ENCODE assay signal across 8 mouse cellular contexts in the genomic region with DNA sequence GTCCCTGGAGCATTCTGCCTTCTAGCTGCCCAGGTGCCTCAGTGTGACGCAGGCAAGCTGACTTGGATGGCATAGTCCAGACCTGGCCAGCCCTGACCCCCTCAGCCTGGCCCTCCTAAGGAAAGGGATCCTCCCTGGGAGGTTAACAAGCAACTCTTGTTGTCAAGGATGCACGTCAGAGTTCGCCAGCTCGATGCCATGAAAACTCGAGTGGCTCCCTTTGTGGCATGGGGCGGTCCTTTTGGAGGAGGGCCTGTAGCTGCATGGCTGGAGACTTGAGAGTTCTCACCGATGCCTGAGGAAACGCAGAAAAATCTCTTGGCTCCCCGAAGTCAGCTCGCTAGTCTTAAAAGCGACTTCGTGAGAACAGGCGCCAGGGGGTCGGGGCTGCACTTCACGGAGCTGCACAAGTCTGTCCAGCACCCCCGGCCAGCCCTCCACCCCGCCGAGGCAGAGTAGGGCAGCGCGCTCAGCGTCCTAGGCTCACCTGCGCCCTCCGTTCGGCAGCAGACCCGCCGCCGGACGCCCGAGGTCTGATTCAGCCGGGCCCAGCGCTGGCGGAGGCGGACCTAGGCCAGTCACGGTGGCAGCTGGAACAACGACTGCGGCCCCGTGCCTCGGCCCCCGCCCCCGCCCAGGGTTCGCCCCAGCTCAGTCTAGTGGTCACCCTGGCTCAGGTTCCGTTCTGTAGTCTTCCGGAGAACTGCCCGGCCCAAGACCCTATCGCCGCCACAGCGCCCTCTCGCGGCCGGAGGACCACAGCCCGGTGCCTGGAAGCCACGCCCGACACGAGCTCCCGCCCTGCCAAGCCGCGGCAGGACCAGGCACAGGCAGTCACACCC. TPM values are rescaled to one million over a fixed set of nuclear protein-coding genes. Genes with fewer than 3 reads are reported as not detected.
DNase-seq lines count a peak whose midpoint lies in the region; ATAC-seq and TF ChIP-seq lines count a peak whose summit lies in the region.

Inpp5e (minus strand) TSS at position 689 of the 842 bp plus-strand sequence.

- peak within 1 kb of the TSS; percentile 90 for H3ac ChIP-seq in C2C12 (ENCODE audit: control insufficient read depth, insufficient read length, low read depth)

- H3K4me2 ChIP-seq in heart, embryonic 12.5 days, result peak within 1 kb of the TSS; percentile 98
- H3K4me2 ChIP-seq in kidney, postnatal 0 days (ENCODE audit: low read length), result peak within 1 kb of the TSS; percentile 76
- H3K4me2 ChIP-seq in liver, embryonic 11.5 days, result peak within 1 kb of the TSS; percentile 99
- H3K4me2 ChIP-seq in stomach, embryonic 14.5 days (replicated peaks; ENCODE audit: low read depth, low read length), result peak within 1 kb of the TSS; percentile 93

- peak; percentile 99 for TF ChIP-seq CTCF in C2C12 (IDR thresholded peaks at IDR 0.05; ENCODE audit: control insufficient read depth, insufficient read depth, insufficient read length)
- peak; percentile 97 for TF ChIP-seq CTCF in brain, embryonic 14.5 days (IDR thresholded peaks at IDR 0.05; ENCODE audit: borderline replicate concordance, extremely low read depth, insufficient read depth, insufficient read length)
- TF ChIP-seq CTCF in kidney, postnatal 0 days (IDR thresholded peaks at IDR 0.05; ENCODE audit: low read depth), result peak; percentile 98

- H3K4me3 ChIP-seq in C2C12 (ENCODE audit: insufficient read depth, poor library complexity, severe bottlenecking), result peak within 1 kb of the TSS; percentile 75
- peak within 1 kb of the TSS; percentile 83 for H3K4me3 ChIP-seq in erythroblast, embryonic 14.5 days (replicated peaks)
- H3K4me3 ChIP-seq in heart, embryonic 12.5 days, result peak within 1 kb of the TSS; percentile 88
- peak within 1 kb of the TSS; percentile 69 for H3K4me3 ChIP-seq in kidney, postnatal 0 days (replicated peaks; ENCODE audit: low read depth, low read length)
- peak within 1 kb of the TSS; percentile 94 for H3K4me3 ChIP-seq in liver, embryonic 11.5 days (ENCODE audit: low read depth, low read length)
- H3K4me3 ChIP-seq in stomach, embryonic 14.5 days (ENCODE audit: low read depth, low read length), result peak within 1 kb of the TSS; percentile 94

- peak within 1 kb of the TSS; percentile 63 for H3K27ac ChIP-seq in heart, embryonic 12.5 days (ENCODE audit: poor library complexity, severe bottlenecking)
- H3K27ac ChIP-seq in kidney, postnatal 0 days, result peak within 1 kb of the TSS; percentile 85
- H3K27ac ChIP-seq in liver, embryonic 11.5 days (ENCODE audit: low read depth, low read length), result peak within 1 kb of the TSS; percentile 78
- H3K27ac ChIP-seq in stomach, embryonic 14.5 days (ENCODE audit: low read length), result peak within 1 kb of the TSS; percentile 71; the same call in 1 of the 2 replicates

- peak; percentile 96 for DNase-seq in brain, embryonic 14.5 days (ENCODE audit: low read depth)
- DNase-seq in kidney, postnatal 0 days (ENCODE audit: low spot score), result peak; percentile 96
- DNase-seq in liver, embryonic 11.5 days (ENCODE audit: low spot score), result peak; percentile 100
- peak; percentile 94 for DNase-seq in naive thymus-derived CD4-positive, alpha-beta T cell, adult 2 months (ENCODE audit: low read depth)

- H3K79me2 ChIP-seq in C2C12 (ENCODE audit: control insufficient read depth, insufficient read depth), result peaks cover 42% of the 10 kb centered on the region

- H3K36me3 ChIP-seq in C2C12 (ENCODE audit: control insufficient read depth, insufficient read depth), result peaks cover 23% of the 10 kb centered on the region
- H3K36me3 ChIP-seq in erythroblast, embryonic 14.5 days (ENCODE audit: control insufficient read depth), result peaks cover 66% of the 10 kb centered on the region
- peaks cover 42% of the 10 kb centered on the region for H3K36me3 ChIP-seq in heart, embryonic 12.5 days
- H3K36me3 ChIP-seq in kidney, postnatal 0 days (ENCODE audit: insufficient read depth, low read length), result peaks cover 32% of the 10 kb centered on the region
- H3K36me3 ChIP-seq in liver, embryonic 11.5 days (ENCODE audit: control insufficient read depth, insufficient read depth, low read length), result peaks cover 30% of the 10 kb centered on the region
- H3K36me3 ChIP-seq in stomach, embryonic 14.5 days (ENCODE audit: control insufficient read depth, insufficient read depth, low read length), result peaks cover 18% of the 10 kb centered on the region

- peak within 1 kb of the TSS; percentile 95 for H3K9ac ChIP-seq in heart, embryonic 12.5 days
- H3K9ac ChIP-seq in kidney, postnatal 0 days (ENCODE audit: low read depth, low read length), result peak within 1 kb of the TSS; percentile 92
- peak within 1 kb of the TSS; percentile 94 for H3K9ac ChIP-seq in liver, embryonic 11.5 days (ENCODE audit: low read depth, low read length)
- H3K9ac ChIP-seq in stomach, embryonic 14.5 days (replicated peaks; ENCODE audit: low read depth, low read length), result peak within 1 kb of the TSS; percentile 82

- peaks cover 54% of the 10 kb centered on the region for H3K4me1 ChIP-seq in erythroblast, embryonic 14.5 days (ENCODE audit: control insufficient read depth)
- H3K4me1 ChIP-seq in heart, embryonic 12.5 days (replicated peaks), result peaks cover 38% of the 10 kb centered on the region
- peaks cover 22% of the 10 kb centered on the region for H3K4me1 ChIP-seq in kidney, postnatal 0 days (replicated peaks; ENCODE audit: insufficient read depth, low read length)
- peaks cover 30% of the 10 kb centered on the region for H3K4me1 ChIP-seq in liver, embryonic 11.5 days (replicated peaks; ENCODE audit: control insufficient read depth, insufficient read depth, low read length)
- peaks cover 15% of the 10 kb centered on the region for H3K4me1 ChIP-seq in stomach, embryonic 14.5 days (ENCODE audit: control insufficient read depth, insufficient read depth, low read length)

- H3K9me3 ChIP-seq in erythroblast, embryonic 14.5 days (ENCODE audit: control insufficient read depth, low read length), result no peaks in the 10 kb centered on the region
- H3K9me3 ChIP-seq in heart, embryonic 12.5 days (replicated peaks), result no peaks in the 10 kb centered on the region
- no peaks in the 10 kb centered on the region for H3K9me3 ChIP-seq in kidney, postnatal 0 days (replicated peaks; ENCODE audit: low read length)
- H3K9me3 ChIP-seq in liver, embryonic 11.5 days (ENCODE audit: control insufficient read depth, low read length), result no peaks in the 10 kb centered on the region
- no peaks in the 10 kb centered on the region for H3K9me3 ChIP-seq in stomach, embryonic 14.5 days (ENCODE audit: control insufficient read depth, low read depth, low read length)

- H3K27me3 ChIP-seq in C2C12 (ENCODE audit: control insufficient read depth, insufficient read depth, insufficient read length), result no peaks in the 10 kb centered on the region
- H3K27me3 ChIP-seq in erythroblast, embryonic 14.5 days (ENCODE audit: control insufficient read depth), result no peaks in the 10 kb centered on the region
- H3K27me3 ChIP-seq in heart, embryonic 12.5 days (replicated peaks), result no peaks in the 10 kb centered on the region
- no peaks in the 10 kb centered on the region for H3K27me3 ChIP-seq in kidney, postnatal 0 days (ENCODE audit: insufficient read depth, low read length)
- no peaks in the 10 kb centered on the region for H3K27me3 ChIP-seq in liver, embryonic 11.5 days (replicated peaks; ENCODE audit: control insufficient read depth, insufficient read depth, low read length)
- H3K27me3 ChIP-seq in stomach, embryonic 14.5 days (ENCODE audit: control insufficient read depth, insufficient read depth, low read length), result no peaks in the 10 kb centered on the region

- under 1% methylated on average over 57 of the region's 57 CpGs for WGBS in heart, embryonic 12.5 days
- 1% methylated on average over 57 of the region's 57 CpGs for WGBS in kidney, postnatal 0 days
- 1% methylated on average over 57 of the region's 57 CpGs for WGBS in liver, embryonic 11.5 days
- under 1% methylated on average over 57 of the region's 57 CpGs for WGBS in stomach, embryonic 14.5 days

- ATAC-seq in heart, embryonic 12.5 days (ENCODE audit: insufficient number of reproducible peaks, low FRiP score), result peak; percentile 95
- ATAC-seq in kidney, postnatal 0 days (replicated peaks; ENCODE audit: low FRiP score, low read depth), result peak; percentile 91
- ATAC-seq in liver, embryonic 11.5 days (replicated peaks; ENCODE audit: low FRiP score), result peak; percentile 95
- ATAC-seq in stomach, embryonic 14.5 days (ENCODE audit: insufficient number of reproducible peaks, insufficient read depth, low FRiP score, low read depth), result peak; percentile 95

- H3K79me3 ChIP-seq in C2C12 (ENCODE audit: low read depth), result peaks cover 11% of the 10 kb centered on the region

- TF ChIP-seq POLR2A in brain, embryonic 14.5 days (IDR thresholded peaks at IDR 0.05; ENCODE audit: borderline replicate concordance, extremely low read depth, insufficient read depth, insufficient read length, poor library complexity, severe bottlenecking), result peak; percentile 48; the same call in 1 of the 2 replicates

TF ChIP-seq in C2C12, 6 proteins besides CTCF, POLR2A, EP300 and RAD21:
- TF ChIP-seq MAX (IDR thresholded peaks at IDR 0.05), result no peak
- TF ChIP-seq FOSL1 (IDR thresholded peaks at IDR 0.05; ENCODE audit: insufficient read depth, low read length, poor library complexity, severe bottlenecking), result no peak
- TF ChIP-seq MYOG (IDR thresholded peaks at IDR 0.05; ENCODE audit: control insufficient read depth, extremely low read depth, insufficient read length), result no peak
- TF ChIP-seq USF1 (IDR thresholded peaks at IDR 0.05; ENCODE audit: low read depth), result no peak
- no peak for TF ChIP-seq MYOD1 (IDR thresholded peaks at IDR 0.05; ENCODE audit: control insufficient read depth, insufficient read length, low read depth)
- TF ChIP-seq CEBPB (IDR thresholded peaks at IDR 0.05; ENCODE audit: low read depth), result no peak

RNA-seq across cellular contexts. Expression of gene Inpp5e, which starts in this region (rescaled TPM):
- 8.3 TPM for polyA plus RNA-seq in C2C12 (2012; fragmentation: generic; extraction: Trizol)
- 39.4 and 44.8 TPM in 2 replicates for polyA plus RNA-seq in brain, embryonic 14.5 days (2012; rRNA removed)
- polyA plus RNA-seq in erythroblast, embryonic 14.5 days (2012), result 0.75 and 0.98 TPM in 2 replicates
- polyA plus RNA-seq in heart, embryonic 12.5 days (2016; fragmentation: Nextera tagmentation; extraction: Ambion mirVana), result 17.7 and 19.1 TPM in 2 replicates
- 18.6 and 18.9 TPM in 2 replicates for polyA plus RNA-seq in kidney, postnatal 0 days (2015; fragmentation: Nextera tagmentation; extraction: Ambion mirVana)
- polyA plus RNA-seq in liver, embryonic 11.5 days (2014; fragmentation: Nextera tagmentation; extraction: Ambion mirVana), result 17.7 and 19.2 TPM in 2 replicates
- 20.0 and 24.0 TPM in 2 replicates for polyA plus RNA-seq in stomach, embryonic 14.5 days (2014; fragmentation: Nextera tagmentation; extraction: Ambion mirVana)

Comparison
In these comparisons a context has a peak if more than half of its experiments do, and no peak if none do; other contexts are left out.
1. Peak in every context shown above with its lines: DNase-seq, ATAC-seq, H3K4me3 ChIP-seq and H3K27ac ChIP-seq.